Mouse (Mus musculus) kidney, postnatal 10 days (tissue): ENCODE measurements around the gene Hacd3.
A peak's percentile ranks its signal among the peaks of the same experiment; 100 is the strongest.
"Not testable (repeated sequence)": the region's sequence is repeated elsewhere in the genome, so short reads cannot be mapped to it uniquely, and the experiment has no call there.

ENCODE experiments used
- DNase-seq: peaks from one replicate; pipeline ENCODE4 v3.0.0; 2021; ENCODE audit warnings: mixed read lengths

Gene Hacd3

DNA sequence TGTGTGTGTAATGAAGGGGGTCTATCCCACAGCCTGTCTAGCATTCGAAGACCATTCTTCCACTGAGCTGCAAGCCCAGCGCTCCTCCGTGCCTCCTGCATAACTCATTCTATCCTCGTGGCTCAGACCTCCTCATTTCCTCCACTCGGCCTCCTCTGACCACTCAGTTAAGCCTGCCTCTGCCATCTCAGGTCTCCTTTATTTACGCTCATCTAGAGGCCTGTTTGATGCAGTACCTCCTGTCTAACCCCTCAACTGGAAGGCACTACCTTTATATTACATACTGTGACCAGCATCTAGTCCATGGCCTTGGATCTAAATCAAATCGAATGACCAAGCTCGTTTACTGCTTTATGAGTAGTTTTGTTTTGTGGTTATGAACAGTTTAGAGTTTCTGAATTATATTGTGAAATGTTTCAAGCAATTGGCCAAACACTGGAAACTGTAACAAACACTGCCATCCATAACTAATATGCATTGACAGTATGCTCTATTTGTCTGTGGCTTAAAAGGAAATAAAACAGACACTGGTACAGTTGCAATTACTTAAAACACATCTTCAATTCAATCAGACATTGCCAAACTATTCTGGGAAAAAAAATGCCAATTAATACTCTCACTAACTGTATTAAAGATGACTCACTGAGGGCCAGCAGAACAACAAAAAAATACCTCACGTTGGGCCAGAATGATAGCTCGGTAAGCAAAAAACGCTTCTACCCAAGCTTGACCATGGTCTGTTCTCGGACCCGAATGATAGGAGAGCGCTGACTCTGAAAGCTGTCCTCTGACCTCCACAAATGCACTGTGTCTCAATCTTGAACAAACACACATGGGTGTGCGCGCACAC lies 4.3 kb downstream of the Hacd3 start:
- DNase-seq = no peak

DNA sequence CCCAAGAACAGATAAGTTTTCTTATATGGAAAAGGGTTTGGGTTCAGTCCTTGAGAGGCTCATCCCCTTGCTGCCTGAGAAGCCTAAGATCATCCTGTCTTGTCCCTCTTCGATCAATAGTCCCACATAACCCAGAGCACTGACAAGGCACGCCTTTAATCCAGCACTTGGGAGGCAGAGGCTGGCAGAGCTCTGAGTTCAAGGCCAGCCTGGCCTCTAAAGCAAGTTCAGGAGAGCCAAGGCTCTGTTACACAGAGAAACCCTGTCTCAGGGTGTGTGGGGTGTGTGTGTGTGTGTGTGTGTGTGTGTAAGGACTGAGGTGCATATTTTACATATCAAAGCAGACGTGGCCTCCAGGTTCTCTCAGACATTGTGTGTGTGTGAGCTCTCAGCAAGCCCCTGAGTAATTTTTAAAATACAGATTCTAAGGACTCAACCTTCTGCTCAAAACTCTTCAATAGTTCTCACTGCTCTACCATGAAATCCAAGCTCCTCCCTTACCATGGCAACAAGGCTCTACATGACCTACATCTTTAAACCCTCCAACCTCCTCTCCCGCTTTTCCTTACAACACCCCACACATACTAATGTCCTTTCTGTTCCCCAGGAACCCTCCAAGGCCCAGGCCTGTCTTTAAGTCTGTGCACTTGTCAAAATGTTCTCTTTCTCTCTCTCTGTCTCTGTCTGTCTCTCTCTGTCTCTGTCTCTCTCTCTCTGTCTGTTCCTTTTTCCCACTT lies 5.1 kb downstream of the Hacd3 start:
- DNase-seq = no peak

DNA sequence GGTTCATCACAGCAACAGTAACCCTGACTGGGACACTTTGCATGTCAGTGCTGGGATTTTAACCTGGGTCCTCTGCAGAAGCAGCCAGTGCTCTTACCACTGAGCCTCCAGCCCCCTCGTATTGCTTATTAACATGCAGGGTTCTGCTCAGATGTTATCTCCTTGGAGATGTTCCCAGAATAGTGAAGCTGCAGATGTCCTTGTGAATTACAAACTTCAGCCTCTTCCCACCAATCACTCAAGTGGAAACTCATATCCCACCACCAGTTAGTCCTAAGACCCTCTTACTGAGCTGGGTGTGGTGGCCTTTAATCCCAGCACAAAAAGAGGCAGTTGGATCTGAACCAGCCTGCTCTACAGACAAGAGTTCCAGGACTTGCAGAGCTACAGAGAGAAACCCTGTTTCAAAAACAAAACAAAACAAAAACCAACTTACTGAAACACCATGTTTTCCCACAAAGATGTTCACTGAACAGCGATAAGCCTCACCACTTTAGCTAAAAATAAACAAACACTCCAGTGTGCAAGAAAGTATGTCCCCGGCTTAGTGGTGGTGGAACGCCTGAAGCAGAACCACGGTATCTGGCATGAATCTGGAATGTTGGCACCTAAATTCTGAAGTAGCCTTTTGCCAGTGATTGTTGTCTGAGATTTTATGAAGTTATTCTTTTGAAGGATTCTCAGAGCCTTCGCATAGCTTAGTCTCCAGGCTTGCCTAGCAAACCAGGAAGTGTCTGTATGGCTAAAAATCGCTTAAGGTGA lies 5.9 kb downstream of the Hacd3 start:
- no peak for DNase-seq

DNA sequence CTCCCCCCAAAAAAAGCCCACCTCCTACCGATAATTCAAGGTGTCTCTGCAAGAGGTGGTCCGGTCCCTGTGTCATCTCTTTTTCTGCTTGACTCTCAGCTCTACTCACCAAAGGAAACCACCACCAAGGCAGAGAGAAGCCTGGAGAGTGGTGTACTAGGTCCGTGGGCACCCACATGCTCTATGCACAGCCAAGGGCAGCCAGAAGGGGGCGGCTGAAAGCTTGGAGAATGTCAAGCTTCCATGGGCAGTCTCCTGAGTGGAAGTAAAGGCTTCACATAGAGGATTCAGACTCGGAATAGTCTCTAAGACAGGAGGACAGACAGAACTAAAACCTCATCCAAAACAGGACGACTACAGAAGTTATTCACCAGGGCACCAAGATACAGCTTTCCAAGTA lies 10.2 kb downstream of the Hacd3 start:
- peak; percentile 55 for DNase-seq

DNA sequence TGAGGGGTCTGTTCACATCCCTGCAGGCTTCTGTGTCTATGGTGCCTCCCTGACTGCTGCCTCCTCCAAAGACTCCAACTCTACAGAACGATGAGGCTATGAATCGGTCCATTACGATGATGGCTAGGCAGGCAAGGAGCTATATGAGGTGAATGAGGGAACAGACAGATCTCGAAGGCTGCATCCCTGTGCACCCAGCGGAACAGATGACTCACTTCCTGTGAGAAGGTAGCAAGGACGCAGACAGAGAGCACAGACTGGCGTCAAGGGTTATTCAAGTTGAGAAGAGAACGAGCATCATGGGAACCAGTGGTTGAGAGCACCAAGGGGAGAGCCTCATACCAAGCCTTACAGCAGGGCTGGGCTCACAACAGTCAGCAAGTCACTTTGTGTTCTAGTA lies 10.9 kb downstream of the Hacd3 start:
- no peak for DNase-seq

DNA sequence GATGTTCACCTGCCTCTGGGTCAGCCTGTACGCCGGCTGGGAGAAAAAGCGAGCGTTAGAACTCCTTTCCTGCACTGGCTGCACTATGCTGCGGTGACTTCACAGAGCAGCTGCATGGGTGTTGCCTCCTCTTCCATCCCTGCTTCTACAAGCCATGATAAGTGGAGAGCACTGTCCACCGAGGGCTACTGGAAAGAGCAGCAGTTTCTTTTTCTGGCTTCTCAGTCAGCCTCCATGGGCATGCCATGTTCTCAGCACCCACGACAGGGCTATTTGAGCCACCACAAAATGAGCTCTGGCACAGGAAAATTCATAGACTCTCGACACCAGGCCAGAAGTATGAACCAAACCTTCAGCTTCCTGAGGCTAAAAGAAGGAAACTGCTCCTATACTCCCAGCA lies 15.8 kb downstream of the Hacd3 start:
- DNase-seq = no peak

DNA sequence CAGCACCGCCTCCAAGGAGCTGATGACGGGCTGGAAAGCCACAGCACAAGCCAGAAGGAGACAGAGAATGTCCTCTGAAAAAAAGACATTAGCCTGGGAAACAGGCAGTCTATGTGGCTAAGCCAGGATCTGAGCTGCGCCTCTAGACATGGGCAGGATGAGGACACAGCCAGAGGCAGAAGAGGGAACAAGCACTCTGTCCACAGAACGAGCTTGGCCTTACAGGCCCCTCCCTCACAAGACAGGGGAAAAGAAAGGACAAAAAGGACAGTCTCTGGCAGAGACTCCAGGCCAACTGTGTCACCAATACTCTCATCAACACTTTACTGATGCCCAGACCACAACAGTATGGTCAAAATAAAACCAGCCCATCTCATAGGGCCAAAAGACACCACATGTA lies 20.0 kb downstream of the Hacd3 start:
- DNase-seq = no peak

DNA sequence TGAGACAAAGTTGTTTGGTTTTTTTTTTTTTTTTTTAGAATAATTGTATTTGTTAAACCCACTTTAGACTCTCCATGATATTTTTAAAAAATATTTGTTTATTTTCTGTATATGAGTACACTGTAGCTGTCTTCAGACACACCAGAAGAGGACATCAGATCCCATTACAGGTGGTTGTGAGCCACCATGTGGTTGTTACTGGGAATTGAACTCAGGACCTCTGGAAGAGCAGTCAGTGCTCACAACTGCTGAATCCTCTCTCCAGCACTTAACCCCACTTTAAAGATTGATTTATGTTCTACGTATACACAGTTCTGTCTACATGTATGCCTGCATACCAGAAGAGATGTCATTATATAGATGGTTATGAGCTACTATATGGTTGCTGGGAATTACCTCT lies 26.0 kb downstream of the Hacd3 start:
- not testable (repeated sequence) for DNase-seq

DNA sequence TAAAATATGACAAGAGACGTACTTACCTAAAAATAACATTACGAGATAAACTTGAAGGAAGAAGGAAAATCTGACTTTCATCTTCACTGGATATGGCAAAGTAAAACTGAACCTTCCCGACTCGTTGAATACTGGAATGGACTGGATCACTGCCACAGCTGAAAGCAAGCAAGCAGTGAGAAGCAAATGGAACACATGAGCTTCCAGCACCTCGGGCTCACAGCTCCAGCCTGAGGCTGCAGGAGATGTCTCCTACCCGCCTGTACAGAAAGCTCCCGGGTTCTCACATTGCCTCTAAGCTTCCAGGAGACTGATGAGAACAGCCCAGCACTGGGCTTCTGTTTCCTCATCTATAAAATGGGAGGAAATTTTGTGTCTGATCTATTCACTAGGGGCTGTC lies 31.2 kb downstream of the Hacd3 start:
- DNase-seq = no peak

DNA sequence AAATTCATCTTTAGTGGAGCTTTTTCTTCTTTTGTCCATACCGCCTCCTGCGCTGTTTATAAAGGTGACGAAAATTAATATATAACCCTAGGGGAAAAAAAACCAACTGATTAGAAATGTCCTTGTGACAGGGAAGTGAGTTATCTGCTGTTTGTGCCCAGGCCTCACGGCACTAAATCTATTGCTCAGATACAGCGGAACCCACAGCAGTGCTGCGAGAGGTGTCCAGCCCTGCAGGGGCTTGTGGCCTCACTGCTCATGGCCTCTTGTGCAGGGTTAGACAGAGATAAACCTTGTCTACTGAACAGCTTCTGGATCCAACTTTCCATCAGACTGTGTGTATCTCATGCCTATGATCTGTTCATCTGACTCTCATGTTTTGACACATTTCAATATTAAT lies 33.0 kb downstream of the Hacd3 start:
- no peak for DNase-seq

DNA sequence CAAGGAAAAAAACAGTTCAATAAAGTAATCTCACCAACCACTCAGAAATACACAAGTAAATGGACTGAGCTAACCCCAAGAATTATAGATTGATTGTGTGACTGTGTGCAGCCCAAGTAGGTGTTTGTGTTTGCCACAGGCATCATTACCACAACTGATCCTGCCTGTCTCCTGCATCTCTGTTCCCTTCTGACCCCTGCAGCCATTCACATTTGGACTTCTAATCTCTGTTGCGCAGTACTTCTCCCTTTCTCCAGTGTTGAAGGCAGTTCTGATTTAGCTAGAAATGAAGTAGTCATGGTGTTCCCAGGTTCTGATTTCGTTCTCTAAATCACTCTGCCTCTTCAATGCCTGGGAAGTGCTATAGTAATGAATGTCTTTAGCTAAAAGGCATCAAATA lies 33.8 kb downstream of the Hacd3 start:
- DNase-seq = no peak

DNA sequence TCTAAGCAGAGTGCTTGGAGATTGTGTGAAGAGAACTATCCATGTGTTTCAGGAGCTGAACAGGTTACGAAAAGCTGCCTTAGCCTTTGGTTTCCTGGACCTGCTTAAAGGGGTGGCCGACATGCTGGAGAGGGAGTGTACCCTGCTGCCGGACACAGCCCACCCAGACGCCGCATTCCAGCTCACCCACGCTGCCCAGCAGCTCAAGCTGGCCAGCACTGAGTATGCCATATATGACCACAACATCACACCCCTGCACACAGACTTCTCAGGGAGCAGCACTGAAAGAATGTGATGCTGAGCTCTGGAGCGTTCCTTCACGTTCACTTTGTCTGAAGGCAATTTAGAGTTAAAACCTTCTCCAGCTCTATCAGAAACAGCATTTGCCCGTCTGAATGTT lies 35.7 kb downstream of the Hacd3 start:
- no peak for DNase-seq

DNA sequence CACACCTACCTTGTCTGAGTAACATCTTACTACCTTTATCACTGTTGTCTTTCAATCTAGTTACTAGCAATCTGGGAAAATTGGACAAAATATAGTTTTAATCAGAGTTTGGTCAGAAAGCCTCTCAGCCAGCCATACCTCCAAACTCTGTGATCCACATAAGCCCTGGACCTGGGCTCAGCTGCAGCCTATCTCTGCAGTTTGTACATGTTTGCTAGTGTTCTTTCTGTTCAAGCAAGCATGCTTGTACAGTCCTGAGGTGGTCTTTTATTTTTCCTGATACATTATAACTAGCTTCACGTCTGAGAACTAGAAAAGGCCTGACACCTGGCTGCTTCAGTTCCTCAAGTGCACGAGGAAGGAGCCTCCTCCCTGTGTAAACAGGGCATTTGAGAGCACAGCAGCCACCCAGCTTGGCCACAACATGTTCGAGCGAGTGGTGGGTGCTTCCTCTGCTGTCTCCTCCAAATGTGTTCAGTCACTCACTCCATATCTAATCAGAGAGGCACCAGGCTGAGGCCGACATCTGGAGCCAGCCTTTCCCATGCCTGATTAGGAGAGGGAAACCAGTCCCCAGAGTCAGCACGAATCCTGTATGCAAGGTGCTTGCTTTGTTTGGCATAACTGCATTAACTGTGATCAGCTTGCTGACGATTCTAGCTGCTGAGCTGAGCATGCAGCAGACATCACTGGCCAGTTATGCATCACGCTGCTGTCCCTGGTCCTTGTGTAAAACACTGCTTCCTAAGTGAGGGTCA lies 36.3 kb downstream of the Hacd3 start:
- DNase-seq = no peak

DNA sequence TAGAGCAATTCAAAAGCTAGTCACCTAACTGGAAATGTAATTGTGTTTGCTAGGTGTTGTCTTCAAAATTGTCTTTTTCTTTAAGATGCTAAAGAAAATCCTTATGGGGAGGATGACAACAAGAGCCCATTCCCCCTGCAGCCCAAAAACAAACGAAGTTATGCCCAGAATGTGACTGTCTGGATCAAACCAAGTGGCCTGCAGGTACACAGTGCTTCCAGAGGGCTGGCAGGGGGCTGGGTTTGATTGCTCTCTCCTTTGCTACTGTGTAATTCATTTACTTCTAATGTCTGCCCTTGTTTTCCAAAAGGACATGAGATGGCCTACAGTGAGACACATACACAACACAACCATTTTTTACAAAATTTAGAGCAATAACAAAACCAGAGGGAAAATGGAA lies 39.6 kb downstream of the Hacd3 start:
- DNase-seq = no peak

DNA sequence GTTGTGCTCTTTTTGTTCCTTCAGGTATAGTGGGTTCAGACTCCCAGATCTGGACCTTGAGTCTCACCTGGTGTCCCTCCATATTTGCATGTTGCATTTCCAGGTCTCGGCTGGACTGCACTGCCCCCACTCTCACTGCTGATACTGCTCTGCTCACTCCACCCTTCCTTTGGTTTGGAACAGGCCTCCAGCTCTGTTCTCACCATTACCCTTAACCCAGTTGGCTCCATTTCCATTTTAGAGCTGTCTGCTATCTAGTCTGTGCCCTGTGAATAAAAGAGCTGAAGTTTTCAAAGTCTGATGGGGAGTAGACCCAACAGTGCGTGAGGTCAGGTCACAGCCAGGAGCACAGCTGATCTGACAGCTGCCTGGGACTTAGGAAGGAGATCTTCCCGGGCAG lies 40.9 kb downstream of the Hacd3 start:
- no peak for DNase-seq

DNA sequence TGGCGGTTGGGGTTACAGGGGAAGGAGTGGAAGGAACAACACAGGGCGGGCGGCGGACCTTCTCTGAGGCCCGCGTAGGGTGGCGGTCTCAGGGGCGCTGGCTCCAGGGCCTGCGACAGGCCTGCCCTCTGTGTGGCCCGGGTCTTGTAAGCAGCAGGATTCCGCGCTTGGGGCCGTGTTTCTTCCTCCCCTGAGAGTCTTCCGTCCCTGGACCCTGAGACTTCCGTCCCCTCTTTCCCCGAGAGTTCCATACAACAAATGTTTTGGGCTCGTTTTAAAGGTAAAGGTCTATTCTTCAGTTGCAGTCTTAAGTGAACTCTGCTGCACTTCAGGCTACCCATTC lies 60.5 kb downstream of the Hacd3 start:
- DNase-seq = no peak

DNA sequence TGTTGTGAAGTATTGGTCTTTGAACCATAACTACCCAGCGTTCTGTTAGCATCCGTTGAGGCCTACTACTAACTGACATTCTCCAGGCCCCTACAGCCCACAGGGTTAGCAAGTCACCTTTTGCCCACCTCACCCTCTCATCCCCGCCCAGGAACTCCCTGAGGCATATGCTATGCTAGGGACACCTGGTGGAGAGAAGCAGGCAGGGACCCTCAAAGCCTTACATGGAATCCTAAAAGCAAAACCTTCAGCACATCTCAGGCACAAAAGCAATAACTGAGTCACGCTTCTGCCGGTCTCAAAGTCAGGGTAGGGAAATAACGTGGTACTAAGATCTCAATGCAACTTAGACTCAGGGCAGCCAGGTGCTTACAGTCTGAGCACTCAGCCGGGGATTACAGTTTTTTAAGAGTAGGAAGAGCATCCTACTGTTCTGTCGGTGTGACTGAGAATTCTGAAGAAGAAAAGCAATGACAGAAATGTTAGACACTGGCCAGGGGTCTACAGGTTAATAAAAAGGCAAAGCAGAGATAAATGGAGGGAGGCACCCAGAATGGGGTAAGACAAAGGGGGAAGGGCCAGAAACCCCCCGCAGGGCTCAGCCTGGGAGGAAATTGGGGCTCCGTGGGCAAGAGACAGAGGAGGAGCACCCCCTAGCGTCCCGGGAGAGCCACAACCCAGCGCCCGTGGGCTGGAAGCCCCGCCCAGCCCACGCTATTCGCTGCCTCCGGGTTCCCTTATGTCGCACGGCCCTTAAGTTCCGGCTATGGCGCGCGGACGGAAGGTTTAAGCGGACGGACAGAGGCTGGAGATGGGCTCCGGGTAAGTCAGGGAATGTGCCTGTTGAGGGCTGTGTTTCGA lies 61.1 kb downstream of the Hacd3 start, which contains the start of gene Ints14:
Gene Ints14, plus strand, starts transcription at position 789 of the 861 bp plus-strand sequence.
- DNase-seq = peak; percentile 98

DNA sequence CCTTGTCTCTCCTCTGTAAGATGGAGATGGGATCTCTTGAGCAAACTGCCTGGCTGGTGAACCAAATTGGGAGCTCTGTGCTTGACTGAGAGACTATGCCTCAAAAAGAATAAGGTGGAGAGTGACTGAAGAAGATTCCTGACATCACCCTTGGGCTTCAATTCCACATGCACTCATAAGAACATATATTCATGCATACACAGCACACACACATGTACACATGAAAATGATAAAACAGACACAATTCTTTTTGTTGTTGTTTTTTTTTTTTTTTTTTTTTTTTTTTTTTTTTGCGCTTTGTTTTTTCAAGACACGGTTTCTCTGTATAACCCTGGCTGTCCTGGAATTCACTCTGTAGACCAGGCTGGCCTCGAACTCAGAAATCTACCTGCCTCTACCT lies 64.2 kb downstream of the Hacd3 start:
- DNase-seq = no peak

DNA sequence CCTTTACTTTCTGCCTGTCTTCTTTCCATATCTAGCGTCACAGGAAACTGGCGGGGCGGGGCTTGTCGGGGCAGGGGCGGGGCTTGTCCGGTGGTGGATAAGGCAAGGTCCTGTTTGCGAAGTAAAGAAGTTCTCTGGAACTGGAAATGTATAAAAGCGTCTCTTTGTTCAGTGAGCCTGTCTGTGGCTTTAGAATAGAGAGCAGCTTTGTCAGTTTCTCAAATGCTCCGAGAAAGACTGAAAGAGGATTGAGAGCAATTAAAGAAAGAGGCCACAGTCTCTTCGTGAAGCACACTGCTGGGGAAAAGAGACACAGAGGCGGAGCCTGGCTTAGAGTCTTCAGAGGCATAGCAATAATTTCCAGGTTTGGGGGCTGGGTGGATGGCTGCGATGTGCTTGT lies 65.2 kb downstream of the Hacd3 start:
- DNase-seq = peak; percentile 72

DNA sequence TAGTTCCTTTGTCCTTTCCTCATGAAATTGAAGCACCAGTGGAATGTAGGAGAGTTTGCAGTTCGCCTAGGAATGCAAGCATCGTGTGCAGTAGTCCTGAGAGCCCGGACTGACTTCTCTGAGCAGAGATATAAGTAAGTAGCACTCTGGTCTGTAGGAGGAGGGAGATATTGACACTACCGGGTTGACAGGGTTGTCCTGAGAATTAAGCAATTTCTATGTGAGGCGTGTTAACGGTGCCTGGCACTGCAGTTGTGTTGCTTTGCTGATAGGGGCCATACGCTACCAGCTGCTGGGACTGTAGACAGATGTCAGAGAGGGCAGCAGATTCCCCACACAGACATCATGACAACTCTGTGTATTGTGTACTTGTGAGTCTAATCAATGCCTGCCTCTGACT lies 68.3 kb downstream of the Hacd3 start:
- no peak for DNase-seq

DNA sequence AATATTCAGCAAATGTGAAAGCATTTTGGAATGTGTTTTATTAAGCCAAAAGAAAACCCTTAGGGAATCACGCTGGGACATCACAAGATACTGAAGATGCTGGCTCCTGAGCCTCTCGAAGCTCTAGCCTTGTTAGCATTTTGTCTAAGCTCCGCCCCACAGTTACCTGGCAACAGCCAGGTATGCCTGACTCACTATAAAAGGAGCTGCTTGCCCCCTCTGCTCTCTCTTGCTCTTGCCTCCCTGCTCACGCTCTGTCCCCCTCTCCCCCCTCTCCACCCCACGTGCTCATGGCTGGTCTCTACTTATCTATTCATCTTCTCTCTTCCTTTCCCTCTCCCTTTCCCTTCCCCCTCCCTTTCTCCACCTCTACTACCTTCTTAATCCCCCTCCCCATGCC lies 69.4 kb downstream of the Hacd3 start:
- DNase-seq = no peak

DNA sequence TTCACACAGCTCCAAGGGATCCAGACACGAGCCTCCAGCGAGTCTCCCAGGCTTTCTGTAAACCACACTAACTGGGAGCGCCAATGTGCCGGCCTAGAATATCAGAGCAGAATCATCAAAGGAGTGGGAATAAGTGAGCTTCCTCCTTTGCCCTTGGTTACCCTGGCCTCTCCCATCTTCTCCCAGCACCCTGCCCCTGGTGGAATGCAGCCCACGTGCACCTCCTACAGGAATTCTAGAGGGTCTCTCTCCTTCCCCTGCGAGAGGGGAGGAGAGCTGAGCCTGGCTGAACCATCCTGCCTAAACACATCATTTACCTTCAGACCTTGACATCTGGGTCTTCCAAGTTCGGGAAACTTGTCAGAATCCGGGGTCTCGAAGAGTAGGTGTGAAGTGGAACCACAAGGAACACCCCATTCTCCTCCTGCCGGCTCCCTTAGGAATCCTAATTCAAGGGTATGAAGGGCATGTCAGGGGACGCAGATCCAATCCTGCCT lies 70.3 kb downstream of the Hacd3 start, which contains the start of gene Slc24a1:
Gene Slc24a1, minus strand, starts transcription at position 447 of the 497 bp plus-strand sequence.
- no peak for DNase-seq
